Mouse (Mus musculus): Measurements from ENCODE around the gene Dnajb8. TPM values are rescaled to one million over a fixed set of nuclear protein-coding genes. Genes with fewer than 3 reads are reported as not detected.

Dnajb8 gene
- polyA plus RNA-seq, 1 experiment = not detected

DNA sequence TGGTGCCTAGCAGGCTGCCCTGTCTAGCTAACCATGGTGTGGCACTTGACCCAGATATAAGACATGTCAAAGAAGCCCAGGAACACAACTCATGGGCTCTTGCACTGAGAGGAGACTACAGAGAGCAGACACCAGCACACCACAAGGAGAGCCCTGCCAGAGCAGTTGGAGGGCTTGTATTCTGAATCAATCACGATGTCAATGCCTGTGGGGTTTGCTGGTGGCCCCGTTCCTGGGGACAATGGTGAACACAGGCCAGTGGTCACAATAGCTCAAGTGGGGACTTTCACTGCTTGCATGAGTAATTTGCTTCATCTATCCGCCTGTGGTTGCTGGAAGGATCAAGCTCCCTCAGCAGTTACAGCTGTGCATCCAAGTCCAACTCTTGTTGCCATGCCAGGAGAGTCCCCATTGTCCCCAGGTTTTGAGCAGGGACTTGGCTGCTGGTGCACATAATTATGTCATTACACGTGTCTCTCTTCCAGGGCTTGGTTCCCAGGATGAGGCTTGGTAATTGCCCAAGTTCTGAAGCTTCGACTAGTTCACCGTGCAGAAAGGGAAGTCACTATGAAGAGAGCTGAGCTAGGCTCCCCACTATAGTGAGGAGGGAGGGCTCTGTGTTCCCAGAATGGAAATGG lies 68.2 kb downstream of the Dnajb8 start:
- TF ChIP-seq GATA1 (IDR thresholded peaks at IDR 0.05; ENCODE audit: low read length) = no peak

DNA sequence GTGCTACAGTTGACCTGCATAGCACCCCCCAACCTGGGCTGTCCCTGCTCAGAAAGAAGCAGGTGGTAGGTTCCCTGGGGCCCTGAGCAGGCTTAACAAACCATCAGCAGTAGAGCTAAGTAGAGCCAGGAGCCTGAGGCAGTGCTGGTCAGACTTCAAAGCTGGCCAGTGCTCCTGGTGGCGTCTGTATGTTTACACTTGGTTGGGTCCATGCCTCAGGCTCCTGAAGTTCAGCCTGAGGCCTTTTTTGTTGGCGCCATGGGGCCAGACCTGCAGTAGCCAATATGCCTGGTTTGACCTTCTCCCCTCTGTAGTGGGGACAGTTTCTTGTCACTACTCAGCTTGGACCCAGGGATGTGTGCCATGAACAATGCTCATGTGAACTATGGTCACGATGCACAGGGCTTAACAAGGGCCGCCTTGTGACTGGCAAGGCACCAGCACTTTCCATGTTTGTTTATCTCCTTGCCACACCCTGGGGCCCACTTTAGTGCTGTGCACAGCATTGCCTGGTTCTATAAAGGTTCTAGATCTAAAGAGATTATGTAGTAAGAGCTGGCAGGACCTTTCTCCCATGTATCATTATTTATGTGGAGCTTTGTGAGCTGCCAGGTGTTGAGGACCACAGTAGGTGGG lies 70.3 kb downstream of the Dnajb8 start:
- no peak for TF ChIP-seq GATA1 (IDR thresholded peaks at IDR 0.05; ENCODE audit: low read length)

DNA sequence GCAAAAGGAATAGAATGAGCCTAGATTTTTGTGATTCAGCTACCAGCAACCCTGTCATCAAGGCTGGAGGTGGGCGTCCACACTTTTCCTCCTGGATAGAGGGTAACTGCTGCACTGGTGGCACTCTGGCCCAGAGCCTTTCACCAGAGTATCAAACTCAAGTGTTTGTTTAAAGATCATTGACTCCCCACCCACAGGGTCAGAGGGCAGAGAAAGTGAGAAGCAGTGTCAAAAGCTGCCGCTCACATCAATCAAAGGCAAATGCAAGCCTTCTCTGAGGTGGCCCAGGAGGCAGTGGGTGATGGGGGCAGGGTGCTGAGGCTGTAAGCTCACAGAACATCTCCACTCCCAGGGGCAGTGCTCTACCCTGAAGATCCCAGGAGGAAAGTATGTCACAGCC lies 77.4 kb downstream of the Dnajb8 start:
- no peak for TF ChIP-seq GATA1 (IDR thresholded peaks at IDR 0.05; ENCODE audit: low read length)

DNA sequence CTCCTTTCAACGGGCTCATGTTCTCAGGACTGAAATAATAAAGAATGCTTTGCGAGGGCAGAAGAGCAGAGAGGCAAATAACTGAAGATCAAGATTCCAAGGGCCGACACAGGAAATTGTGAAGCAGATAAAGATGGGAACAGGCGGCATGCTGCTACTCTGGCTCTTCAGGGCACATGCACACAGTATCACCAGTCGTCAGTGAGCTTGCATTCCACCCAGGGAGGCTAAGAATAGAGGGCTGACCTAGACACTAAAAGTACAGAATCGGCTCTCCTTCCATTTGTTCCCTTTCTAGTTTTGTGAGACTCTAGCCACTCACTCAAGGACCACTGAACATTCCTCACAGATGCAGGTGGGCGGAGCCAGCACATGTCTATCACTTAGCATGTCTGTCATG lies 79.2 kb downstream of the Dnajb8 start:
- no peak for TF ChIP-seq GATA1 (IDR thresholded peaks at IDR 0.05; ENCODE audit: low read length)

Other genes with a start within 250 kb of the Dnajb8 start
- gene H1fx, start 240.6 kb upstream of the Dnajb8 start, polyA plus RNA-seq (2012) = not detected in 2 replicates
- 99.5 and 147 TPM in 2 replicates for gene Rab7, start 177.0 kb upstream of the Dnajb8 start, polyA plus RNA-seq (2012)
- 39.1 and 45.3 TPM in 2 replicates for gene Rpn1, start 137.8 kb upstream of the Dnajb8 start, polyA plus RNA-seq (2012)
- 1,839 and 2,306 TPM in 2 replicates for gene Gata2, start 28.4 kb upstream of the Dnajb8 start, polyA plus RNA-seq (2012)
- 29.5 and 33.4 TPM in 2 replicates for gene Eefsec, start 224.3 kb downstream of the Dnajb8 start, polyA plus RNA-seq (2012)
- 32.5 and 47.0 TPM in 2 replicates for gene Ruvbl1, start 243.1 kb downstream of the Dnajb8 start, polyA plus RNA-seq (2012)

Data from G1E-ER4 (cell line).